Mouse (Mus musculus): Measurements from ENCODE around the gene Clca3a1.
A peak's percentile ranks its signal among the peaks of the same experiment; 100 is the strongest.

- TF ChIP-seq POLR2AphosphoS2 (IDR thresholded peaks at IDR 0.05; ENCODE audit: low read depth, low read length) (no peak), CTCF (conservative IDR thresholded peaks at IDR 0.05 in 1 of 2, IDR thresholded peaks at IDR 0.05 in 1 of 2; ENCODE audit: low read depth in 2 of 2, low read length in 2 of 2) (peak; percentile 98), USF1 (IDR thresholded peaks at IDR 0.05; ENCODE audit: low read depth, low read length) (no peak), TBP (conservative IDR thresholded peaks at IDR 0.05; ENCODE audit: low read depth, low read length) (0 out of 2 replicates have a peak, but pooled peaks have one; percentile 54), TCF12 (IDR thresholded peaks at IDR 0.05; ENCODE audit: low read depth, low read length) (peak; percentile 87), ZC3H11A (IDR thresholded peaks at IDR 0.05; ENCODE audit: low read depth, low read length) (peak; percentile 48; the same call in 1 of the 2 replicates), ELF1 (IDR thresholded peaks at IDR 0.05; ENCODE audit: low read depth, low read length) (peak; percentile 49; the same call in 1 of the 2 replicates), CHD2 (IDR thresholded peaks at IDR 0.05; ENCODE audit: low read length) (peak; percentile 84), MAX (IDR thresholded peaks at IDR 0.05; ENCODE audit: low read length) (peak; percentile 52; the same call in 1 of the 2 replicates)
These were observed 40.7 kb downstream of the Clca3a1 start, which contains the start of gene Sh3glb1 for GRCm38 (mm10) chr3:144719901-144720747.

Data from CH12.LX (cell line).